Mouse (Mus musculus): ENCODE data around the gene C9.

The C9 gene

DNA sequence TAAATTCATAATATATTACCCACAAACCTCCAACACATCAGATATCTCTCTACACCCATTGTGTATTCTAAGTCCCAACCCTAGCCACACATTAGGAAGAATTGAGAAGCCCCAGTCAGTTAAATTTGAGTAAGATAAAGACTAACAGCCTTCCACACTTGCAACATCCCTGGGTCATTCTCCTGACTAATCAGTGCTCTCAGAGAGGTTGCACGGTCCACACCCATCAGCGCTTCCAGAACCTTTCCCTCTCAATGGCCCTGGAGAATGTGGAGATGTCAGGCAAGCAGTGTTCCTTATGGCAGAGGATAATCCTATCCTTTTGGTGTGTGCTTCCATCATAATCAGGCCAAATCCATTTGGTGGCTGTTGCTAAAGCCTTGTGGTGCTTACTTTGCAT, 675 bp upstream of the C9 start:
- H3K27me3 ChIP-seq (ENCODE audit: control insufficient read depth, insufficient read depth, low read length, poor library complexity, severe bottlenecking): no peaks in the 10 kb centered on the region
- H3K36me3 ChIP-seq (ENCODE audit: control insufficient read depth, insufficient read depth, low read length, poor library complexity, severe bottlenecking): no peaks in the 10 kb centered on the region
- no peak for DNase-seq (ENCODE audit: low read depth, low spot score)

DNA sequence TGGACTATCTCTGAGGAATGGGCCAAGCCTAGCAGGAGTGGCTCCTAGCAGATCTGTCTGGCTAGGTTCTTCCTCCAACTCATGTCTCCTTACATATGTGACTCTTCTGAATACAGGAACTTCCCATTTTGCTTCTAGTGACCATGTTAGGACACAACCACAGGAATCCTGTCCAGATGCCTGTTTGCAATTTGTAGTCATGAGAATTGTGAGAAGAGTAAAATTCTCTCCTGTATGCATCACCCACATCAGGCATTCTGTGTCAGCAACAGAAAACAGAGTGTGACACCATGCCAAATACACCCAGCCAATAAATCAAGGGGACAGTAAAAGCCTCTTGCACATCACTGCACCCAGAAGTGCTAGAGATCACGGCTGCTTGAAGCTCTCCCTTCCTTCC, 1.1 kb downstream of the C9 start:
- Histone ChIP-seq H3K27me3 (ENCODE audit: control insufficient read depth, insufficient read depth, low read length, poor library complexity, severe bottlenecking) (no peaks in the 10 kb centered on the region), H3K36me3 (ENCODE audit: control insufficient read depth, insufficient read depth, low read length, poor library complexity, severe bottlenecking) (no peaks in the 10 kb centered on the region)
- DNase-seq (ENCODE audit: low read depth, low spot score): no peak

DNA sequence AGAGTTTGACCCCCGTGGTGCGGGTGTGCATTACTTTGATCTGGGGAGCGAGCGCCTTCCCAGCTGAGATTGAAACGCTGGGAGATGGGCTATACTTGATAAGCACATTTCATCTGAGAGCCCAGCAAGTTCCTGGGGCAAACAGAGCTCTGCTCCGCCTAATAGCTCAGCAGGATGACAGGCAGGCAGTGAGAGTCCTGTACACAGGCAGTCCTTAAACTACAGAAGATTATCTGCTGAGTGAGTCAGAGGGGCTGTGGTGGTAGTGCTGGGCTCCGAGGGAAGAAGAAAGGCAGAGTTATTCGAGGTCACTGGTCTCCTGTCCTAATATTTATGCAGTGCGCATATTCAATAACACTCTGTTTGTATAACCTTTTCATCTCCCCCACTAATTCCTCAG, 3.8 kb downstream of the C9 start:
- no peak for DNase-seq (ENCODE audit: low read depth, low spot score)
- Histone ChIP-seq H3K27me3 (ENCODE audit: control insufficient read depth, insufficient read depth, low read length, poor library complexity, severe bottlenecking) (no peaks in the 10 kb centered on the region), H3K36me3 (ENCODE audit: control insufficient read depth, insufficient read depth, low read length, poor library complexity, severe bottlenecking) (no peaks in the 10 kb centered on the region)

DNA sequence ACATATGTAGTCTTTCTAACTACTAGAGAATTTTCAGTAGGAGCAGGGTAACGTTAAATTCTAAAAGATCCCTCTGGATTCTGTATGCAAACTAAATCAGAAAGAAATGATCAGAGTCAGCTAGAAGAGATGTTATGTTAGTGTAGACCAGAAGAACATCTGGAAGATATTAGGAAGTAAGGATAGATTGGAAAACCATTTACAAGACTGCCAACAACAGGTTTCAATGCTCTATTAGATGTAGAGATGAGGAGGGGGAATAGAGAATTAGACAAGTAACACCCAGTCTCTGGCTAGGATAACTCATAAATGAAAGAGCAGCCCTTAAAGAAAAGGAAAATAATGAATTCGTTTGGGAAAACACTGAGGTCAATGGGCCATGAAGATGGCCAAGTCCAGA, 9.3 kb downstream of the C9 start:
- H3K36me3 ChIP-seq (ENCODE audit: control insufficient read depth, insufficient read depth, low read length, poor library complexity, severe bottlenecking): no peaks in the 10 kb centered on the region
- DNase-seq (ENCODE audit: low read depth, low spot score): no peak
- no peaks in the 10 kb centered on the region for H3K27me3 ChIP-seq (ENCODE audit: control insufficient read depth, insufficient read depth, low read length, poor library complexity, severe bottlenecking)

DNA sequence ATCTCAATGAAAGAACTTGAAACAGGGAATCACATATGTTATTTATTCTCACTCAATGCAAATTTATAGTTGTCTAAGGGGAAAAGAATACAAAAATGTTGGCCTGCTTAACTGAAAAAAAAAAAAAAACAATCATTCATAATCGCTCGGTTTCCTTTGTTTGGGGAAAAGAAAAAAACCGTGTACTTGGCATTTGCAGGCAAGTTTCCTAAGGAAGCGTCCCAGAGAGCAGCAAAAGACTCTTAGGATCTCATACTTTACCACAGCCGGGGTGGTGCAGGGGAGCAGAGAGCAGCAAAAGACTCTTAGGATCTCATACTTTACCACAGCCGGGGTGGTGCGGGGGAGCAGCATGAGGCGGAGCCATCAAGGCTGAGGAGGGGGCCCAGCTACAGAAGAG, 16.3 kb downstream of the C9 start:
- no peaks in the 10 kb centered on the region for H3K36me3 ChIP-seq (ENCODE audit: control insufficient read depth, insufficient read depth, low read length, poor library complexity, severe bottlenecking)
- H3K27me3 ChIP-seq (ENCODE audit: control insufficient read depth, insufficient read depth, low read length, poor library complexity, severe bottlenecking): no peaks in the 10 kb centered on the region
- no peak for DNase-seq (ENCODE audit: low read depth, low spot score)

DNA sequence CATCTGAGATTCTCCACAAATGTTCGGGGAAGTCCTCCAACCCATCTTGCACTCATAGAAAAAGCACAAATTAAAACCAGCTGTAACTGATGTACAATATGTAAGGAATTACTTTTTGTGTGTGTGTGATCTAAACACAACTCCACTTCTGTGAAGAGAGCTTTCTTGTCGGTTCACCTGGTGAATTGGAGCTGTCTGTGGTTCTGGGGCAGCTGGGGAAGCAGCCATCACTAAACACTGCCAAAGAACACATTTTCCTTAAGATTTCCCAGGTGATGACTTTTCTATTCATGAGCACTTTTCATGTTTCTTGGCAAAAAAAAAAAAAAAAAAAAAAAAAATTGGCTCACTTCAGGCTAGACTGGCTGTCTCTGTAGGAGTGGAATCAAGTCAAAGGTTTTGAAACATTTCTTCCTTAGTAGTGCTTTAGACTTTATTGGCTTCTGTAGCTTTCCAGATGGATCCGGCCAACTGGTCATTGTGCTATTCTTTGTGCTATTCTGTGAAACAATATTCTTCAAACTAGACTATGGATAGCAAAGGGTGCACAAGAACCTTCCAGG, 18.3 kb downstream of the C9 start:
- no peak for DNase-seq (ENCODE audit: low read depth, low spot score)
- Histone ChIP-seq H3K36me3 (ENCODE audit: control insufficient read depth, insufficient read depth, low read length, poor library complexity, severe bottlenecking) (no peaks in the 10 kb centered on the region), H3K27me3 (ENCODE audit: control insufficient read depth, insufficient read depth, low read length, poor library complexity, severe bottlenecking) (no peaks in the 10 kb centered on the region)

DNA sequence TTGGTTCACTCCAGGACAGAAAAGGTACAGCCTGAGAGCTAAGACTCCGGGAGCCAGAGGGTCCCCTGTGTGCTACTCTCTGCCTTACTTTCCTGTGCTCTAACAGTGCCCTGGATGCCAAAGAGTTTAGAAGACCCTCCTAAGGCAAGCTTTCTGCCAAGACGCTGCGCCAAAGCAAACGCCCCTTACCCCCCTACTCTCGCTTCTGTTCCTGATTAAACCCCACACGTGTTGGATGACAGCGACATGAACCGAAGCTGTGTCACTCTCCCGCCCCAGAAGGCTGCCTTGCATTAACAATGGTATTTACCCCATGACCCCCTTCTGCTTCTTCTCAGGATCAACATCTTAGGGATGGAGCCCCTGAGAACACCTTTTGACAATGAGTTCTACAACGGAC, 21.9 kb downstream of the C9 start:
- Histone ChIP-seq H3K27me3 (ENCODE audit: control insufficient read depth, insufficient read depth, low read length, poor library complexity, severe bottlenecking) (no peaks in the 10 kb centered on the region), H3K36me3 (ENCODE audit: control insufficient read depth, insufficient read depth, low read length, poor library complexity, severe bottlenecking) (no peaks in the 10 kb centered on the region)
- no peak for DNase-seq (ENCODE audit: low read depth, low spot score)

DNA sequence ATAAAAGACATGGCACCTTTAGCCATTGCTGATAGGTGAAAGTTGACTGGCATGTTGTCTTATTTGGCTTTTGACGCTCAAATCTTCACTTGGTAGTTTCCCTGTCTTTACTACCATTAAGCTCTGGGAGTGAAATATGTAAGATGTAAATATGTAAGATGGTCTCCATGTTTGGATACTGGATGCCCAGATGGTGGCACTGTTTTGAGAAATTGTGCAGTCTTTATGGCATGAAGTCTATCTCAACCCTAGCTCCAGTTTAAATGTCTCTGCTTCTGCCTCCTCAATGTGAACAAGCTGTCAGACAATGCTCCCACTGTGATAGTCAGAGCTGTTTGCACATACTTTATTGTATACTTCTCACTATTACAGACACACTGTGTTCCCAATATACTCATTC, 23.7 kb downstream of the C9 start:
- Histone ChIP-seq H3K27me3 (ENCODE audit: control insufficient read depth, insufficient read depth, low read length, poor library complexity, severe bottlenecking) (no peaks in the 10 kb centered on the region), H3K36me3 (ENCODE audit: control insufficient read depth, insufficient read depth, low read length, poor library complexity, severe bottlenecking) (no peaks in the 10 kb centered on the region)
- no peak for DNase-seq (ENCODE audit: low read depth, low spot score)

DNA sequence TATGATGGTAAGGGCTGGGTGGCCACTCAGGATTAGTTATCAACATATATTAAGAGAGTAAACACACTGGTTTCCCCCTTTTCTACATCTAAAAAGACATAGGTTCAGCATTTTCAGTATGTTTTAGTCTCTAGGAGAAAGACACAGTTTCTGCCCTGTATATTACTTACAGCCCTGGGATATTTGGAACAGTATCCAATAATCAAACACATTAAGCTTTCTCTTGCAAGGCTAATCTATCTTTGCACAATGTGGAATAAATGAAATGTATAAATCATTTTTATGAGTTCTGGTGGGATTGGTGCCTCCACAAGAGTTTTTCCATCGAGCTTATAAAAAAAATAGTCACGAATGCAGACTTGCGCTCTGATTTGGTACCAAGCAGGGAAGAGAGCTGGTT, 24.3 kb downstream of the C9 start:
- Histone ChIP-seq H3K27me3 (ENCODE audit: control insufficient read depth, insufficient read depth, low read length, poor library complexity, severe bottlenecking) (no peaks in the 10 kb centered on the region), H3K36me3 (ENCODE audit: control insufficient read depth, insufficient read depth, low read length, poor library complexity, severe bottlenecking) (no peaks in the 10 kb centered on the region)
- DNase-seq (ENCODE audit: low read depth, low spot score): no peak

DNA sequence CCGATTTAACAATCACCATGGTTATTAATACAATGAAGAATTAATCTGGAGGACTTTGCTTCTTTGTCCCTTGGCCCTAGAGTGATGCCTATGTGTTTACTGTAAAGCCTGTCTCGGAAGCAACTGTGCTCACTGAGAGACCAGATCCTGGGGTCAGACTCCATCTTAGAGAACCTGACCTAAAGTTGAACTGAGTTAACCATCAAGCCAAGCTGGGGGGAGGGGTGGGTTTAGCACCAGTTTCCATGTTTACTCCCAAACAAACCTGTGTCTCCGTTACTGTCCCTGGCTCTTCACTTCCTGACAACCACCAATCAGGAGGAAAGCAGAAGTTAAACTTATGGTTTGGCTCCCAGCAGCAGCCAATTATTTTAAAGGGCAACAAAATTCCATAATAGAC, 38.4 kb downstream of the C9 start:
- H3K36me3 ChIP-seq (ENCODE audit: control insufficient read depth, insufficient read depth, low read length, poor library complexity, severe bottlenecking): no peaks in the 10 kb centered on the region
- DNase-seq (ENCODE audit: low read depth, low spot score): no peak
- H3K27me3 ChIP-seq (ENCODE audit: control insufficient read depth, insufficient read depth, low read length, poor library complexity, severe bottlenecking): no peaks in the 10 kb centered on the region

DNA sequence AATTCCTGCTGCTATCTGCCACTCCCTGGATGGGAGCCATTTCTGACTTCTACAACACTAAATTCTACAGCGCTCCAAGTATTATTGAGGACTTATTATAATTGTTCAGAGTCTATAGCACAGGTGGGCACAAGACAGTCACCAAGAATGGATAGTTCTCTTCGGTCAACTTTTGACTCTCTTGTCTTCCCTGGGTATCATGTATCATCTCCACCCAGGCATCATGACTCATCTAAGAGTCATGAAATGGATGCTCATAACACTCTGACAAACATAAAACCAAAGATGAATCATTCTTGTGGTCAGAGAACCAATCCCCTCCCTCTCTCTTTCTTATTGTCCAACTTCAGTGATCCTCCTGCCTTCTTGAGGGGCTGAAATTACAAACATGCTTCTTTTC, 47.3 kb downstream of the C9 start:
- H3K36me3 ChIP-seq (ENCODE audit: control insufficient read depth, insufficient read depth, low read length, poor library complexity, severe bottlenecking): no peaks in the 10 kb centered on the region
- DNase-seq (ENCODE audit: low read depth, low spot score): no peak
- H3K27me3 ChIP-seq (ENCODE audit: control insufficient read depth, insufficient read depth, low read length, poor library complexity, severe bottlenecking): no peaks in the 10 kb centered on the region

DNA sequence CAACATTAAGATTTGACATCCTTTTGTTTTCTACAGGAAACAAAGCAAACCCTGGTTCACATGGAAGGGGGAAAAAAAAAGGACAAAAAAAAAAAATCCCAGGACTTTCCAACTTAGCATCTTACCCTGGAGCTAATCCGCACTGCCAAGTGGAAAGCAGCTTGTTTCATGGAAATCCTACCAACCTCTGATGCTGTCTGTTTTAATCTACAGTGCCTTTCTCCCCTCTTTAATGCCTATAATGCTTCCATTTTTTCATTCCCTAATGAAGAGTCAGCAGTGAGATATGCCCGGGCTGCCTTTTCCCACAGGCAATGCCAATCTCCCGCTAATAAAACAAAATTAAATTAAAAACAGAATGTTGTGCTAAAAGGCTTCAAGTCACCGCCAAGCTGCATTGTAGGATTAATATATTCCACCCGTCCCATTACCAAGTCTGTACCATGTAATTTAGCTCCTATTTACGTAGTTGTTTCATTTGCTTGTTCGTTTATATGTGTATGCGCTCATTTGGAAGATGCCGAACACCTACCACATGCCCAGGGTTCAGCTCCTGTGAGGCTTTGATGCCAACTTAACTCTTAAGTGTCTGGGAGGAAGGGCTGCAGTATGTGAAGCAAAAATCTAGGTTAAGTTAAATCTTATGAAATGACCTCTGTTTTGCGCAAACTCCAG, 53.4 kb downstream of the C9 start:
- H3K36me3 ChIP-seq (ENCODE audit: control insufficient read depth, insufficient read depth, low read length, poor library complexity, severe bottlenecking): no peaks in the 10 kb centered on the region
- H3K27me3 ChIP-seq (ENCODE audit: control insufficient read depth, insufficient read depth, low read length, poor library complexity, severe bottlenecking): no peaks in the 10 kb centered on the region; the same call in 1 of the 2 replicates
- no peak for DNase-seq (ENCODE audit: low read depth, low spot score)

DNA sequence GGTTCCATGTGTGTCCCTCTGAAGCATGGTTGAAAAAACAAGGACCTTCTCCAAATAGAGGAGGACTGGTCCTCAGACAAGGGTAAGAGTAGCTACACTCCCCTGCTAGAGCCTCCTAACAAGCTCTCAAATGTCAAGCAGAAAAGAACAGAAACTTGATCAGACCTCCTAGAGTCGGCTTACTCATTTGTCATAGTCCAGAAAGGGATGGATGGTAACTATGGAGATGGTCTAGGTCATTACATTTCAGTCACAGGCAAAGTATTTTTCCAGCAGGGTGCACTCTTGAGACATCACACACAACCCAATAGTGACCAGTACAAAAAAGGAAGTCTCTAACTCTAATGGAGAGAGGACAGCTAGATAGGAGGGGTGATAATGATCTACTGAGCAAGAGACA, 55.7 kb downstream of the C9 start:
- DNase-seq (ENCODE audit: low read depth, low spot score): no peak
- no peaks in the 10 kb centered on the region; the same call in 1 of the 2 replicates for H3K27me3 ChIP-seq (ENCODE audit: control insufficient read depth, insufficient read depth, low read length, poor library complexity, severe bottlenecking)
- H3K36me3 ChIP-seq (ENCODE audit: control insufficient read depth, insufficient read depth, low read length, poor library complexity, severe bottlenecking): no peaks in the 10 kb centered on the region

DNA sequence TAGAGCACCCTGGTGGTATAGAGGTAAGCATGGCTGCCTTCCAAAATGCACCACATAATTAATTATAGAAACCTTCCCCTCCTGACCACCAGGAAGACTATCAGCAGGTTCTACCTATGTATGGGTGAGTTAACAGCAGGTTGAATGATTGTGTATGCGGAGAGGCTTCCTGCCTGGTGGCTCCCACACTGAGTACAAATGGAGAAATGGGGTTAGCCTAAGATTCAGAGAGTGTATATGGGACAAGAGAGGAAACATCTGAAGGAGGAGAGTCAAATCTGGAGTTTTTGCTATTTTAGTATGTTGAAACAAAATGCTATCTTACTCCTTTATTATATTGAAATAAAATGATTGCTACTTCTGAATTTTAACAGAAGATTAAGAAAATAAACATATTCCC, 72.4 kb downstream of the C9 start:
- no peak for DNase-seq (ENCODE audit: low read depth, low spot score)
- Histone ChIP-seq H3K27me3 (ENCODE audit: control insufficient read depth, insufficient read depth, low read length, poor library complexity, severe bottlenecking) (no peaks in the 10 kb centered on the region), H3K36me3 (ENCODE audit: control insufficient read depth, insufficient read depth, low read length, poor library complexity, severe bottlenecking) (no peaks in the 10 kb centered on the region)

DNA sequence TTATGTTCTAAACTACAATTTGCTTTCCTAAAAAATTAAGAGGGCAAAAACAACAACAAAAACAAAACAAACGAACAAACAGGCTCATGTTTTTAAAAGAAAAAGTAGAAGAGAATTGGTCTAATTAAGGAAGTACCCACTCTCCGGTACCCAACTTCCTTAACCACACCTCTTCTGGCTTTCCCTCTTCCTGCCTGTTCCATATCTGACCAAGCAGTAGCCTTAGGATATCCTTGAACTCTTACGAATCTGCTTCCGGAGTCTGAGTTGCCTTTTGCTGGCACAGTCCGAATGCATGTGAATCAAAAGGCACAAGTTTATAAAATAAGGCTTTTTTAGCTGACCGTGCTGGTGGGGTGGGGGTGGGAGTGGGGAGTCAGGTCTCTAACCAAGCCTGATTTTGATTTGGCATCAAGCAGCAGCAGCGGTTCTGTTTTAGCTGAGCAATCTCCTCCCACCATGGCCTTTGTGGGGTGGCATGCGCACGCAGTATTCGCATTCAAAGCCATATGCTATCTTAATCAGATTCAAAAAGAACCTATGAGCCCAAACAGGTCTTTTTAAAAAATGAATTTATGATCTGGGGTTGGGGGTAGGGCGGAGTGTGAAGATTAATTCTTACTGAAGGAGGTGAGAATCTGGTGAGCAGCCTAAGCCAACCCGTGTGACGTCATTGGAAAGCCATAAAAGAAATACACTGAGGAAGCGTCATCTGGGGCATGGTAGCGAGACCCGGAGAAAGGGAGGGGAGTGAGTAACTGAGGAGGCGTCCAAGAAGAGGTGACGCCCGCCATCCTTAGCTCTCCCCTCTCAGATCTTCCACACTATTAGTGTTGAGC, 74.5 kb downstream of the C9 start:
- Histone ChIP-seq H3K36me3 (ENCODE audit: control insufficient read depth, insufficient read depth, low read length, poor library complexity, severe bottlenecking) (no peaks in the 10 kb centered on the region), H3K27me3 (ENCODE audit: control insufficient read depth, insufficient read depth, low read length, poor library complexity, severe bottlenecking) (no peaks in the 10 kb centered on the region)
- no peak for DNase-seq (ENCODE audit: low read depth, low spot score)

Data from splenic B cell, adult 2 months (primary cell).